Mouse (Mus musculus) CH12.LX (cell line): Measurements from ENCODE around the gene Tspan2. TPM values are rescaled to one million over a fixed set of nuclear protein-coding genes. Genes with fewer than 3 reads are reported as not detected.

Experiments used
- DNase-seq: peaks from one replicate; pipeline ENCODE4 v3.0.0-alpha.2; 2013; ENCODE audit errors: extremely low read depth
- H3K27ac ChIP-seq: 2 replicates; pipeline ENCODE4 v1.5.1; 2012; ENCODE audit warnings: low read depth, mild to moderate bottlenecking, control low read depth, moderate library complexity; ENCODE audit not compliant: insufficient read depth
- H3K27me3 ChIP-seq: replicated peaks from 2 replicates; pipeline ENCODE3; 2012; ENCODE audit warnings: inconsistent platforms
- H3K36me3 ChIP-seq, 2 experiments: replicated peaks in 1 of 2; 2 replicates each; pipeline versions ENCODE3 to v1.6.1; 2012; ENCODE audit warnings: inconsistent platforms in 1 of 2, low read length in 1 of 2, mild to moderate bottlenecking in 1 of 2, mixed read lengths in 1 of 2, moderate library complexity in 1 of 2; ENCODE audit not compliant: control insufficient read depth in 1 of 2, insufficient read depth in 1 of 2
- H3K4me1 ChIP-seq, 2 experiments: 2 replicates each; pipeline ENCODE4 v1.6.1; 2012; ENCODE audit warnings: inconsistent platforms in 1 of 2, moderate library complexity in 1 of 2; ENCODE audit not compliant: insufficient read depth in 2 of 2, control insufficient read depth in 1 of 2
- H3K4me2 ChIP-seq: 2 replicates; pipeline ENCODE4 v1.6.1; 2012; ENCODE audit warnings: low read depth, mild to moderate bottlenecking, control low read depth; ENCODE audit not compliant: poor library complexity, insufficient read depth, severe bottlenecking
- H3K4me3 ChIP-seq, 3 experiments: fragments of 150-350 bp in 1 of 3; sonication (generic) in 1 of 3; replicated peaks in 1 of 3; 2 replicates each; pipeline versions ENCODE3 to v1.5.1; 2011 to 2012; ENCODE audit warnings: low read depth in 2 of 3, low read length in 2 of 3, mild to moderate bottlenecking in 2 of 3, moderate library complexity in 2 of 3, control low read depth in 1 of 3, improper control_type of control experiment in 1 of 3, inconsistent platforms in 1 of 3, mixed read lengths in 1 of 3; ENCODE audit not compliant: poor library complexity in 1 of 3
- H3K79me2 ChIP-seq: replicated peaks from 2 replicates; pipeline ENCODE4 v1.6.1; 2012; ENCODE audit warnings: mild to moderate bottlenecking, moderate library complexity; ENCODE audit not compliant: control insufficient read depth, poor library complexity, insufficient read depth, severe bottlenecking; ENCODE audit errors: extremely low read depth
- H3K9ac ChIP-seq: 2 replicates; pipeline ENCODE4 v1.6.1; 2012; ENCODE audit warnings: low read depth, mild to moderate bottlenecking, control low read depth, moderate library complexity; ENCODE audit not compliant: insufficient read depth
- H3K9me3 ChIP-seq: replicated peaks from 2 replicates; pipeline ENCODE3; 2012; ENCODE audit warnings: low read length, inconsistent platforms, mixed read lengths
- BHLHE40 ChIP-seq: IDR thresholded peaks from 2 replicates; pipeline ENCODE4 v1.6.1; 2011; ENCODE audit warnings: mild to moderate bottlenecking, low read depth, low read length, improper control_type of control experiment
- CHD2 ChIP-seq: IDR thresholded peaks from 2 replicates; pipeline ENCODE4 v1.6.1; 2011; ENCODE audit warnings: low read length, improper control_type of control experiment
- CTCF ChIP-seq, 2 experiments: IDR thresholded peaks in 1 of 2; conservative IDR thresholded peaks in 1 of 2; 2 replicates each; pipeline ENCODE4 v1.5.1; 2011 to 2012; ENCODE audit warnings: low read depth in 2 of 2, low read length in 2 of 2, improper control_type of control experiment in 1 of 2, inconsistent platforms in 1 of 2, mild to moderate bottlenecking in 1 of 2, moderate library complexity in 1 of 2
- ELF1 ChIP-seq: IDR thresholded peaks from 2 replicates; pipeline ENCODE4 v1.6.1; 2014; ENCODE audit warnings: low read depth, mild to moderate bottlenecking, inconsistent platforms, low read length, improper control_type of control experiment
- GABPA ChIP-seq: IDR thresholded peaks from 2 replicates; pipeline ENCODE4 v1.6.1; 2012; ENCODE audit warnings: low read depth, low read length, improper control_type of control experiment, inconsistent platforms; ENCODE audit not compliant: insufficient replicate concordance
- HCFC1 ChIP-seq: IDR thresholded peaks from 2 replicates; pipeline ENCODE4 v1.6.1; 2012; ENCODE audit warnings: low read depth, mild to moderate bottlenecking, inconsistent platforms, low read length, improper control_type of control experiment
- IRF4 ChIP-seq: IDR thresholded peaks from 2 replicates; pipeline ENCODE4 v1.6.1; 2014; ENCODE audit warnings: low read depth, mild to moderate bottlenecking, inconsistent platforms, low read length, improper control_type of control experiment
- JUN ChIP-seq: IDR thresholded peaks from 2 replicates; pipeline ENCODE4 v1.6.1; 2011; ENCODE audit warnings: low read depth, mild to moderate bottlenecking, low read length, improper control_type of control experiment, moderate library complexity; ENCODE audit not compliant: insufficient read depth
- JUND ChIP-seq: conservative IDR thresholded peaks from 2 replicates; pipeline ENCODE4 v1.6.1; 2011; ENCODE audit warnings: low read depth, low read length, improper control_type of control experiment
- MAX ChIP-seq: IDR thresholded peaks from 2 replicates; pipeline ENCODE4 v1.6.1; 2011; ENCODE audit warnings: low read length, improper control_type of control experiment
- MAZ ChIP-seq: IDR thresholded peaks from 2 replicates; pipeline ENCODE4 v1.6.1; 2012; ENCODE audit warnings: low read depth, mild to moderate bottlenecking, inconsistent platforms, low read length, improper control_type of control experiment, moderate library complexity
- MEF2A ChIP-seq: IDR thresholded peaks from 2 replicates; pipeline ENCODE4 v1.6.1; 2014; ENCODE audit warnings: low read depth, mild to moderate bottlenecking, inconsistent platforms, low read length, improper control_type of control experiment, borderline replicate concordance
- MXI1 ChIP-seq: IDR thresholded peaks from 2 replicates; pipeline ENCODE4 v1.6.1; 2011; ENCODE audit warnings: mild to moderate bottlenecking, low read depth, low read length, improper control_type of control experiment
- NELFE ChIP-seq: IDR thresholded peaks from 2 replicates; pipeline ENCODE4 v1.6.1; 2011; ENCODE audit warnings: low read depth, low read length, improper control_type of control experiment
- PAX5 ChIP-seq: IDR thresholded peaks from 2 replicates; pipeline ENCODE4 v1.6.1; 2012; ENCODE audit warnings: low read length, inconsistent platforms, mixed read lengths
- POLR2AphosphoS2 ChIP-seq: IDR thresholded peaks from 2 replicates; pipeline ENCODE4 v1.6.1; 2011; ENCODE audit warnings: low read depth, low read length, improper control_type of control experiment
- RAD21 ChIP-seq: IDR thresholded peaks from 2 replicates; pipeline ENCODE4 v1.6.1; 2011; ENCODE audit warnings: low read depth, mild to moderate bottlenecking, low read length, improper control_type of control experiment, moderate library complexity
- RCOR1 ChIP-seq: conservative IDR thresholded peaks from 2 replicates; pipeline ENCODE4 v1.6.1; 2012; ENCODE audit warnings: low read depth, mild to moderate bottlenecking, inconsistent platforms, low read length, improper control_type of control experiment
- SIN3A ChIP-seq: IDR thresholded peaks from 2 replicates; pipeline ENCODE4 v1.6.1; 2012; ENCODE audit warnings: low read length, improper control_type of control experiment, inconsistent platforms
- SMC3 ChIP-seq: IDR thresholded peaks from 2 replicates; pipeline ENCODE4 v1.6.1; 2011; ENCODE audit warnings: low read depth, low read length, improper control_type of control experiment
- TCF12 ChIP-seq: IDR thresholded peaks from 2 replicates; pipeline ENCODE4 v1.6.1; 2014; ENCODE audit warnings: low read depth, mild to moderate bottlenecking, inconsistent platforms, low read length, improper control_type of control experiment
- UBTF ChIP-seq: IDR thresholded peaks from 2 replicates; pipeline ENCODE4 v1.6.1; 2012; ENCODE audit warnings: low read depth, mild to moderate bottlenecking, inconsistent platforms, low read length, improper control_type of control experiment, moderate library complexity
- USF2 ChIP-seq: conservative IDR thresholded peaks from 2 replicates; pipeline ENCODE4 v1.6.1; 2011; ENCODE audit warnings: low read depth, low read length, improper control_type of control experiment
- ZC3H11A ChIP-seq: IDR thresholded peaks from 2 replicates; pipeline ENCODE4 v1.6.1; 2012; ENCODE audit warnings: low read depth, mild to moderate bottlenecking, inconsistent platforms, low read length, improper control_type of control experiment
- ZKSCAN1 ChIP-seq: IDR thresholded peaks from 2 replicates; pipeline ENCODE4 v1.6.1; 2012; ENCODE audit warnings: low read depth, inconsistent platforms, low read length, improper control_type of control experiment, borderline replicate concordance
- ZMIZ1 ChIP-seq: IDR thresholded peaks from 2 replicates; pipeline ENCODE4 v1.6.1; 2012; ENCODE audit warnings: low read depth, mild to moderate bottlenecking, inconsistent platforms, low read length, improper control_type of control experiment
- dilution Hi-C: fragments of 300-500 bp; cut with MboI; formaldehyde crosslinking; loops from 2 replicates; pipeline ENCODE4 v1.14.3; 2020; ENCODE audit warnings: low sequenced_read_pairs; ENCODE audit not compliant: extremely low pct_unique_long_range_greater_than_20kb, extremely low pct_ligation_motif_present
- in situ Hi-C: fragments of 300-500 bp; cut with MboI; formaldehyde crosslinking; loops from 3 replicates; pipeline ENCODE4 v1.14.3; 2019; ENCODE audit warnings: low sequenced_read_pairs, low pct_ligation_motif_present, low pct_unique_long_range_greater_than_20kb, mixed read lengths
- polyA plus RNA-seq: library from polyadenylated mRNA; unstranded; fragments of >175 nt; gene quantifications from 2 replicates; pipeline ENCODE4 v1.2.1, GENCODE M21; 2012; ENCODE audit warnings: low read depth; ENCODE audit not compliant: insufficient read length
- total RNA-seq, 2 experiments: library from RNA; depleted of rRNA; stranded (reverse); fragments of 300-350 nt in 1 of 2; fragments of >200 nt in 1 of 2; gene quantifications; 2 replicates each; pipeline ENCODE4 v1.2.3; 2012 to 2014

Gene Tspan2
- total and polyA plus RNA-seq, 3 experiments, result 1.4 to 4.5 (median 2.8) TPM

DNA sequence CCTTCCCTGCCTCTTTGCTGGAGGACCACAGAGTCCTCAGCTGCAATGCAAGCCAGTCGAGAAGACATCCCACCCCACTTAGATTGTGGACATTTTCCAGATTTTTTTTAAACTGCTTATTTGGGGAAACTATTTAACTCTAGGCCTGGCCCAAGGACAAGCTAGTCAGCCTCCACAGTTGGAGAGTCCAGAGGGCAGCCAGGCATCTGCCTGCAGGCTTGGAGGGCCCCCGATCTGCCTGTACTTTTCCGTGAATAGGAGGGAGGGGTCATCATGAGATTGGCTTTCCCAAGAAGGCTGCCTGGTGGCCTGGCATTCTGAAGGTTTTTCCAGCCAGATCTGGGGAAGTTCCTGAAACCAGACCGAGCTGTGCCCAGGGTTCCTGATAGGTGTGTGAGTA, 33.0 kb upstream of the Tspan2 start:
- no peak for TF ChIP-seq RCOR1
- no peak for TF ChIP-seq GABPA
- TF ChIP-seq JUN, result no peak
- TF ChIP-seq POLR2AphosphoS2, result no peak
- no peak for TF ChIP-seq UBTF
- TF ChIP-seq ZMIZ1, result no peak
- TF ChIP-seq MXI1, result no peak
- TF ChIP-seq ZC3H11A, result no peak
- TF ChIP-seq ELF1, result no peak
- no peak for TF ChIP-seq SMC3
- TF ChIP-seq CHD2, result no peak
- TF ChIP-seq MEF2A, result no peak
- TF ChIP-seq NELFE, result no peak
- TF ChIP-seq IRF4, result no peak
- no peak for TF ChIP-seq USF2
- no peak for TF ChIP-seq TCF12
- no peak for TF ChIP-seq ZKSCAN1
- no peak for TF ChIP-seq PAX5
- in situ Hi-C loops (loop anchor here (5.0 to 25.0 kb wide), 2 partner anchors 91 to 461 kb away; partner anchors contain the start of gene Bcas2), dilution Hi-C loops (no loop called here)
- Histone ChIP-seq H3K27me3 (no peaks in the 10 kb centered on the region), H3K36me3 (no peaks in the 10 kb centered on the region), H3K27ac (no peak overlapping the region), H3K9ac (no peak overlapping the region), H3K4me1 (peaks cover 2 to 19% of the 10 kb centered on the region in 2 experiments; a peak in 2 of 4 replicates), H3K4me2 (no peak overlapping the region), H3K79me2 (no peaks in the 10 kb centered on the region), H3K4me3 (no peak overlapping the region), H3K9me3 (no peaks in the 10 kb centered on the region)
- DNase-seq, result no peak

DNA sequence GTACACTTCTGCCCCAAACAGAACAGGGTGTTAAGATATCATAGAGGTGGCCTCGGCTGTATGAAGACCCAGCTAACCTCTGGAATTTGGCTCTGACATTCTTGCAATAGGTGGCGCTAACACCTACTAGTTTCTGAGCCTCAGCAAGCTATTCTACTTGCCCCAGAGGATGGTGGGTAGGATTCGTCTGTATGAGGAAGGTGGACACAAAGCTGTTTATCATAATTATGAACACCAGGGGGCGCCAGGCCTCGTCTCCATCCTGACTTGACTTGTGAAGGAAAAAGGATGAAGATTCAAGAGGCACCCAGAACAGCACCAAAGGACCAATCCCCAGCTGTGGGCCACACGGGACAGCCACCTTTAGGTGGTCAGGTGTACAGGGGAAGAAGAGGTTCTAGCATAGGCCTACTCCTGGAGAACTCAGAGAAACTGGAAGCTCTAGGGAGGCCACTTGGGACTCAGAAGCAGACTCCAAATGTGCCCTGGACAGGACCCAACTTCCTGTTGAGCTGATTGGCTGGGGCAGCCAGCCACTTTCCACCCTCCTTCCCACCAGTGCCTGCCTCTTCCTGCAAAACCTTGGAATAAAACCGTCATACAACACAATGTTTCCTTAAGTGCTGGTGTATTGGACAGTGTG, 32.3 kb upstream of the Tspan2 start:
- Histone ChIP-seq H3K27ac (no peak overlapping the region), H3K4me2 (no peak overlapping the region), H3K27me3 (no peaks in the 10 kb centered on the region), H3K36me3 (no peaks in the 10 kb centered on the region), H3K4me1 (peaks cover 2 to 19% of the 10 kb centered on the region in 2 experiments; a peak in 2 of 4 replicates), H3K9me3 (no peaks in the 10 kb centered on the region), H3K9ac (no peak overlapping the region), H3K4me3 (no peak overlapping the region), H3K79me2 (no peaks in the 10 kb centered on the region)
- in situ Hi-C loops (loop anchor here (5.0 to 25.0 kb wide), 2 partner anchors 90 to 460 kb away; partner anchors contain the start of gene Bcas2), dilution Hi-C loops (no loop called here)
- TF ChIP-seq RCOR1, result no peak
- TF ChIP-seq SIN3A, result peak; percentile 29; the same call in 1 of the 2 replicates
- no peak for TF ChIP-seq MAZ
- peak; percentile 54 to 95 for TF ChIP-seq CTCF (conservative IDR thresholded peaks at IDR 0.05 in 1 of 2, IDR thresholded peaks at IDR 0.05 in 1 of 2; ENCODE audit: low read depth in 2 of 2, low read length in 2 of 2)
- no peak for TF ChIP-seq JUN
- peak; percentile 42; the same call in 1 of the 2 replicates for TF ChIP-seq IRF4
- TF ChIP-seq ZMIZ1, result no peak
- TF ChIP-seq BHLHE40, result no peak
- TF ChIP-seq CHD2, result no peak
- peak; percentile 36; the same call in 1 of the 2 replicates for TF ChIP-seq MEF2A
- peak; percentile 40; the same call in 1 of the 2 replicates for TF ChIP-seq HCFC1
- peak; percentile 89 for TF ChIP-seq SMC3
- TF ChIP-seq MAX, result 0 out of 2 replicates have a peak, but pooled peaks have one; percentile 37
- no peak for TF ChIP-seq JUND
- peak; percentile 47; the same call in 1 of the 2 replicates for TF ChIP-seq ELF1
- TF ChIP-seq RAD21, result peak; percentile 72
- TF ChIP-seq ZC3H11A, result peak; percentile 43
- DNase-seq, result peak; percentile 96
